Mouse (Mus musculus): ENCODE results near the gene Cmtm5. TPM values are rescaled to one million over a fixed set of nuclear protein-coding genes. Genes with fewer than 3 reads are reported as not detected.

The Cmtm5 gene
- polyA plus RNA-seq (2015; fragmentation: Nextera tagmentation; extraction: Ambion mirVana): 3.7 and 4.0 TPM in 2 replicates

- WGBS: 40% methylated on average over 8 of the region's 8 CpGs
- Histone ChIP-seq H3K4me2 (ENCODE audit: low read length) (no peak within 1 kb of the TSS), H3K27me3 (replicated peaks; ENCODE audit: control insufficient read depth, insufficient read depth, low read length) (no peaks in the 10 kb centered on the region), H3K4me1 (replicated peaks; ENCODE audit: control insufficient read depth, insufficient read depth, low read length) (peaks cover 3% of the 10 kb centered on the region; the same call in 1 of the 2 replicates), H3K9me3 (ENCODE audit: control insufficient read depth, low read length) (no peaks in the 10 kb centered on the region), H3K4me3 (replicated peaks; ENCODE audit: low read length) (no peak within 1 kb of the TSS), H3K36me3 (ENCODE audit: control insufficient read depth, insufficient read depth) (no peaks in the 10 kb centered on the region), H3K27ac (ENCODE audit: low read length) (peak within 1 kb of the TSS; percentile 24; the same call in 1 of the 2 replicates), H3K9ac (replicated peaks; ENCODE audit: low read depth, low read length) (0 out of 2 replicates have a peak within 1 kb of the TSS, but pooled peaks have one; percentile 26)
- peak; percentile 71 for ATAC-seq
These were observed at the start of gene Cmtm5 for GRCm38 (mm10) chr14:54935904-54936830. TSS of gene Cmtm5 (plus strand) at chr14:54936261.

DNA sequence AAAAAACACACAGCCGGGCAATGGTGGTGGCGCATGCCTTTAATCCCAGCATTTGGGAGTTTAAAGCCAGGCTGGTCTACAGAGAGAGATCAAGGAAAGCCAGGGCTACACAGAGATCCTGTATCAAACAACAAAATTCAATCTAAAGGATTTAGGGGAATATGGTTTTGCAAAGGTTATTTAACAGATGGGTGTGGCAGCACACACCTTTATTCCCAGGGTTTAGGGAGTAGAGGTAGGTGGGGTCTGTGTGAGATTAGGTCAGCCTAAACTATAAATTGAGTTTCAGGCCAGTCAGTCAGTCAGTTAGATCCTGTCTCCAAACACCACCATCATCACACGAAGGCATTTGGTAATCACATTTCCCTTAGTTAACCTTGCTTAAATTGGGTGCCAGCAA lies 43.9 kb upstream of the Cmtm5 start, which contains the start of gene Pabpn1:
TSS of gene Pabpn1 (plus strand) at position 301 of the 400 bp plus-strand sequence.
- Histone ChIP-seq H3K27me3 (replicated peaks; ENCODE audit: control insufficient read depth, insufficient read depth, low read length) (no peaks in the 10 kb centered on the region), H3K27ac (ENCODE audit: low read length) (peak within 1 kb of the TSS; percentile 94), H3K4me2 (ENCODE audit: low read length) (peak within 1 kb of the TSS; percentile 59), H3K36me3 (ENCODE audit: control insufficient read depth, insufficient read depth) (peaks cover 12% of the 10 kb centered on the region), H3K9ac (replicated peaks; ENCODE audit: low read depth, low read length) (peak within 1 kb of the TSS; percentile 59; the same call in 1 of the 2 replicates), H3K4me3 (replicated peaks; ENCODE audit: low read length) (peak within 1 kb of the TSS; percentile 94), H3K4me1 (replicated peaks; ENCODE audit: control insufficient read depth, insufficient read depth, low read length) (peaks cover 18% of the 10 kb centered on the region), H3K9me3 (ENCODE audit: control insufficient read depth, low read length) (no peaks in the 10 kb centered on the region)
- ATAC-seq: no peak
- 95% methylated on average over 3 of the region's 3 CpGs for WGBS

DNA sequence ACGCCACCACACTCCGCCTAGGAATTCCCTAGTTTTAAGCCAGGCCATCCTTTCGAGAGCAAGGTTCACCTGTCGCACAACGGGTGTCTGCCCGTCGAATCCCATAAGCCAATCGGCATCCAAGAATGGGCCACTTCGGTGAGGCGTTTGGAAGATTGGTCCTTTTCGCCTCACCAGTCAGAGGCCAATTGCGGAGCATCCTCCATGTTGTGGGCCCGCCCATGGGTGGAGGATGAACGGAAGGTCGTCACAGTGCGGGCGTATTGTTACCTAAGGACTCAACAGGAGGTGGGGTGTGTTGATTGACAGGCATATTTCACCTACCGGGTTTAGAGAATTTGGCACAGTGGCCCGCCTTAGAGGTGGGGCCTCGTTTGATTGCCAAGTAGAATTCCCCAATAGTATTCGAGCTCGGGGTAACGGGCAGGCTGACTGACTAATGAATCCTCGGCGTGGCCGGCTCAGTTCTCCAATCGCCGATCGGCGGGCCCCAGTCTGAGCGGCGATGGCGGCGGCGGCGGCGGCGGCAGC lies 42.3 kb upstream of the Cmtm5 start:
- peaks cover 18% of the 10 kb centered on the region for H3K4me1 ChIP-seq (replicated peaks; ENCODE audit: control insufficient read depth, insufficient read depth, low read length)
- ATAC-seq: peak; percentile 99
- H3K4me2 ChIP-seq (ENCODE audit: low read length): peak overlapping the region; percentile 59
- WGBS: under 1% methylated on average over 38 of the region's 38 CpGs
- peak overlapping the region; percentile 95 for H3K27ac ChIP-seq (ENCODE audit: low read length)
- H3K9me3 ChIP-seq (ENCODE audit: control insufficient read depth, low read length): no peaks in the 10 kb centered on the region
- H3K27me3 ChIP-seq (replicated peaks; ENCODE audit: control insufficient read depth, insufficient read depth, low read length): no peaks in the 10 kb centered on the region
- peaks cover 19% of the 10 kb centered on the region for H3K36me3 ChIP-seq (ENCODE audit: control insufficient read depth, insufficient read depth)
- peak overlapping the region; percentile 91 for H3K9ac ChIP-seq (replicated peaks; ENCODE audit: low read depth, low read length)
- peak overlapping the region; percentile 94 for H3K4me3 ChIP-seq (replicated peaks; ENCODE audit: low read length)

DNA sequence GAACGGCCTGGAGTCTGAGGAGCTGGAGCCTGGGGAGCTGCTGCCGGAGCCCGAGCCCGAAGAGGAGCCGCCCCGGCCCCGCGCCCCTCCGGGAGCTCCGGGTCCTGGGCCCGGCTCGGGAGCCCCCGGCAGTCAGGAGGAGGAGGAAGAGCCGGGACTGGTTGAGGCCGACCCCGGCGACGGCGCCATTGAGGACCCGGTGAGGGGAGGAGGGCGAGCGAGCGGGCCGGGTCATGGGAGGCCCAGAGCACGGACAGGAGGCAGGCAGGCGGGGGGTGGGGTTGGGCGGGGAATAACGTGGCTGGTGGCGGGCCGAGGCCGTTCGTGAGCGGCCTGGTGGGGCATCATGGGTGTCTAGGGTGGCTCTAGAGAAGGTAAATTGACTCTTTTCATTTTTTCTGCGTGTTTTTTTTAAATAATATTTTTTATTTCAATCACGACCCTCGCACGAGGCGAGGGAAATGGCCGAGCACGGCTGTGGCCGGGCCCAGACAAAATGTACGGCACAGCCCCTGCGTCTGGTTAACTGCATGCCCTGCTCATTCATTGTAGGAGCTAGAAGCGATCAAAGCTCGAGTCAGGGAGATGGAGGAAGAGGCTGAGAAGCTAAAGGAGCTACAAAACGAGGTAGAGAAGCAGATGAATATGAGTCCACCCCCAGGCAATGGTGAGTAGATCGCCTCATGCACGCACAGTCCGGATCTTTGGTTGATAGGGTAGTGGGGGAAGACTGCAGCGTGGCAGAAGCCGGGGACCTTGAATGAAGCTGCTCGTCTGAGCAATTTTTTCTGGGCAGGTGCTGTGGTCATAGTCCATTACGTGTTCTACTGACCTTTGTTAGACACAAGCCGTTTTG lies 41.5 kb upstream of the Cmtm5 start:
- Histone ChIP-seq H3K9me3 (ENCODE audit: control insufficient read depth, low read length) (no peaks in the 10 kb centered on the region), H3K9ac (replicated peaks; ENCODE audit: low read depth, low read length) (peak overlapping the region; percentile 91), H3K4me2 (ENCODE audit: low read length) (peak overlapping the region; percentile 84), H3K4me3 (replicated peaks; ENCODE audit: low read length) (peak overlapping the region; percentile 94), H3K27ac (ENCODE audit: low read length) (peak overlapping the region; percentile 95), H3K4me1 (replicated peaks; ENCODE audit: control insufficient read depth, insufficient read depth, low read length) (peaks cover 18% of the 10 kb centered on the region), H3K36me3 (ENCODE audit: control insufficient read depth, insufficient read depth) (peaks cover 22% of the 10 kb centered on the region), H3K27me3 (replicated peaks; ENCODE audit: control insufficient read depth, insufficient read depth, low read length) (no peaks in the 10 kb centered on the region)
- peak; percentile 39 for ATAC-seq
- 0% methylated on average over 47 of the region's 54 CpGs for WGBS

- H3K27ac ChIP-seq (ENCODE audit: low read length): no peak overlapping the region
These were observed 38.6 kb upstream of the Cmtm5 start for GRCm38 (mm10) chr14:54897445-54897844.

DNA sequence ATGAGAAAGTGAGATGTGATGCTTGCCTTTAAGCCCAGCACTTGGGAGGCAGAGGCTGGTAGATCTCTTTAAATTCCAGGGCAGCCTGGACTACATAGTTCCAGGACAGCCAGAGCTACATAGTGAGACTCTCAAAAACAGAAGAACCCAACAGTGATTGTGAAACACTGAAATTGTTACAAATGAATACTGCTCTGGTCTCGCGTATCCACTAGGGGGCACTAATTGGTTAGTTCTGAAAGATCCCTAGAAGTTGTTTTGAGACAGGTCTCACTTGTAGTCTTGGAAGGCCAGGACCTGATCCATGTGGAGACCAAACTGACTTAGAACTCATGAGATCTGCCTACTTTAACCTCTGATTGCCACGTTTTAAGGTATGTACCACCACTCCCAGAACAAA lies 35.7 kb upstream of the Cmtm5 start:
- Histone ChIP-seq H3K4me1 (replicated peaks; ENCODE audit: control insufficient read depth, insufficient read depth, low read length) (peaks cover 12% of the 10 kb centered on the region), H3K27me3 (replicated peaks; ENCODE audit: control insufficient read depth, insufficient read depth, low read length) (no peaks in the 10 kb centered on the region), H3K9ac (replicated peaks; ENCODE audit: low read depth, low read length) (no peak overlapping the region), H3K36me3 (ENCODE audit: control insufficient read depth, insufficient read depth) (peaks cover 27% of the 10 kb centered on the region), H3K4me3 (replicated peaks; ENCODE audit: low read length) (no peak overlapping the region), H3K9me3 (ENCODE audit: control insufficient read depth, low read length) (no peaks in the 10 kb centered on the region), H3K4me2 (ENCODE audit: low read length) (no peak overlapping the region), H3K27ac (ENCODE audit: low read length) (no peak overlapping the region)
- WGBS: 2% methylated on average over 3 of the region's 3 CpGs
- peak; percentile 70 for ATAC-seq

More at GRCm38 (mm10) chr14:54897445-54897844, 38.6 kb upstream of the Cmtm5 start:
- Histone ChIP-seq H3K27me3 (replicated peaks; ENCODE audit: control insufficient read depth, insufficient read depth, low read length) (no peaks in the 10 kb centered on the region), H3K4me3 (replicated peaks; ENCODE audit: low read length) (no peak overlapping the region), H3K4me2 (ENCODE audit: low read length) (no peak overlapping the region), H3K9ac (replicated peaks; ENCODE audit: low read depth, low read length) (no peak overlapping the region), H3K4me1 (replicated peaks; ENCODE audit: control insufficient read depth, insufficient read depth, low read length) (peaks cover 18% of the 10 kb centered on the region), H3K36me3 (ENCODE audit: control insufficient read depth, insufficient read depth) (peaks cover 22% of the 10 kb centered on the region), H3K9me3 (ENCODE audit: control insufficient read depth, low read length) (no peaks in the 10 kb centered on the region)
- no peak for ATAC-seq
- WGBS: 71% methylated on average over 2 of the region's 2 CpGs

DNA sequence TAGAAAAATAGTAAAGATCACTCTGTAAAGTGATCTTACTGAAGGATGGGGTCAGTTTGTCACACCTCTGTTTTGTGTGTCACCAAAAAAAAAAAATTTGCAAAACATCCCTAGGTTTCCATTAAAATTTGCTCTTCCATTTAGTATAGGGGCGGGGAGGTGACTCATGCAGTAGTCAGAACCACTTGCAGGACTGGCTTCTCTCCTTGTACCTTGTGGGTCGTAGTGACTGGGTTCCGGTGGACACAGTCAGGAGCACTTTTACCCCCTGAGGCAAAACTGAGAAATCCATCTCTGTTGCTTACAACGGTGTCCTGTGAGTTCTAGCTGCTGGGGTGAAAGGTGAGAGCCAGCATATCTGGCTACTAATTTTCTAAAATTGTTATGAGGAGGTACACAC lies 32.4 kb upstream of the Cmtm5 start:
- no peak overlapping the region for H3K4me2 ChIP-seq (ENCODE audit: low read length)
- no peak overlapping the region for H3K4me3 ChIP-seq (replicated peaks; ENCODE audit: low read length)
- H3K36me3 ChIP-seq (ENCODE audit: control insufficient read depth, insufficient read depth): peaks cover 31% of the 10 kb centered on the region
- no peaks in the 10 kb centered on the region for H3K9me3 ChIP-seq (ENCODE audit: control insufficient read depth, low read length)
- 97% methylated on average over 4 of the region's 4 CpGs for WGBS
- no peak overlapping the region for H3K27ac ChIP-seq (ENCODE audit: low read length)
- no peak overlapping the region for H3K9ac ChIP-seq (replicated peaks; ENCODE audit: low read depth, low read length)
- no peak for ATAC-seq
- no peaks in the 10 kb centered on the region for H3K27me3 ChIP-seq (replicated peaks; ENCODE audit: control insufficient read depth, insufficient read depth, low read length)
- H3K4me1 ChIP-seq (replicated peaks; ENCODE audit: control insufficient read depth, insufficient read depth, low read length): peaks cover under 1% of the 10 kb centered on the region; the same call in 1 of the 2 replicates

DNA sequence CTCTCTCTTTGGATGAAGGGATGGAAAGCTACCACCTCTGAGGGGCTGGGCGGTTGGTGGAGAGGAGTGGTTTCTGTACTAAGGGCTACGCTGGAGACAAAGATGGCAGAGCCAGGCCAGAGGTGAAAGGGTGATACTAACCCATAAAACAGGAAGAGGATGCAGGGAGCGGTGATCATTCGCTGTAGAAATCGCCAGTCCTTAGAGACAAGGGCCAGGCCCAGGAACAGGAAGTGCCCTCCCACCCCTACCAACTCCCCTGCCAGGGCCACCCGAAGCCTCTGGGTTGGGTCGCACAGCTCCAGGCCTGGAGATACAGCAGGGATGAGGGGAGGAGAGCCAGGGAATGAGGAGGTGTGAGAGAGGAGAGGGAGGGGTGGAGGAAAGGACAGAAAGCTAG lies 27.4 kb upstream of the Cmtm5 start:
- Histone ChIP-seq H3K27ac (ENCODE audit: low read length) (no peak overlapping the region), H3K4me2 (ENCODE audit: low read length) (no peak overlapping the region), H3K36me3 (ENCODE audit: control insufficient read depth, insufficient read depth) (peaks cover 30% of the 10 kb centered on the region), H3K27me3 (replicated peaks; ENCODE audit: control insufficient read depth, insufficient read depth, low read length) (no peaks in the 10 kb centered on the region), H3K9ac (replicated peaks; ENCODE audit: low read depth, low read length) (0 out of 2 replicates have a peak overlapping the region, but pooled peaks have one; percentile 9), H3K9me3 (ENCODE audit: control insufficient read depth, low read length) (no peaks in the 10 kb centered on the region), H3K4me1 (replicated peaks; ENCODE audit: control insufficient read depth, insufficient read depth, low read length) (peaks cover 25% of the 10 kb centered on the region), H3K4me3 (replicated peaks; ENCODE audit: low read length) (no peak overlapping the region)
- ATAC-seq: no peak
- 94% methylated on average over 7 of the region's 7 CpGs for WGBS
